Mouse (Mus musculus) right cerebral cortex, postnatal 4 days (tissue): Measurements from ENCODE around the gene Ly6g5c.

ENCODE experiments used
- DNase-seq: peaks from one replicate; pipeline ENCODE4 v3.0.0-alpha.2; 2022

Ly6g5c gene

DNA sequence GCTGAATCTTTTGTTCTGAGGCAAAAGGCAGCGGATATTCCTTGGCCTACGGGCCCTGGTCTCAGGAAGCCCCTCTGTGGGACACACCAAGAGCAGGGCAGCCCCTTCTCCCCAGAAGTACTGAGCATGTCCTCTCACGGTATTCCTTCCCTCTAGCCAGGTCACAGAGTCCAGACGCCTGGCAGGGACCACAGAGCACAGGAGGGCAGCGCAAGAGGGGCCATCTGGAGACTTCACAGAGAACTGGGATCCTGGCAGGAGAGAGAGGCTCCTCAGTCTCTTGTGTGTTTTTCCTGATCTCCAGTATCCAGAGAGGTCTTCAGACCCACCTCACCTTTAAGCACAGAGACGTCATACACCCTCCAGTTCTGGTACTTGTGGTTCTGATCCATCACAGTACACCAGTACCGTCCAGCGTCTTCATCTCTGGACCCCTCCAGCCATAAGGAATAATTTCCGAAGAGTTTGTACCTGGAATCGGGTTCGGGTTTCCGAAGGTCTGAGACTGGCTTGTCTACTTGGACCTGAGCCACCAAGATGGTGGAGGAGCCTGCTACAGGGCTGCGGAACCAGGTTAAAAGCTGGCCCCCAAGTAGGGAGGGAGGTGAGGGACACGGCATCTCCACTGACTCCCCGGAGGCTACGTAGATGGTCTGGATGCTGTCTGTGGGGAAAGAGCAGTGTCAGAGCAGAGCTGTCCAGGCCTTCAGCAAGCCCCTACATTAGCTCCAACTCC is 25.1 kb upstream of the Ly6g5c start:
- DNase-seq: no peak

DNA sequence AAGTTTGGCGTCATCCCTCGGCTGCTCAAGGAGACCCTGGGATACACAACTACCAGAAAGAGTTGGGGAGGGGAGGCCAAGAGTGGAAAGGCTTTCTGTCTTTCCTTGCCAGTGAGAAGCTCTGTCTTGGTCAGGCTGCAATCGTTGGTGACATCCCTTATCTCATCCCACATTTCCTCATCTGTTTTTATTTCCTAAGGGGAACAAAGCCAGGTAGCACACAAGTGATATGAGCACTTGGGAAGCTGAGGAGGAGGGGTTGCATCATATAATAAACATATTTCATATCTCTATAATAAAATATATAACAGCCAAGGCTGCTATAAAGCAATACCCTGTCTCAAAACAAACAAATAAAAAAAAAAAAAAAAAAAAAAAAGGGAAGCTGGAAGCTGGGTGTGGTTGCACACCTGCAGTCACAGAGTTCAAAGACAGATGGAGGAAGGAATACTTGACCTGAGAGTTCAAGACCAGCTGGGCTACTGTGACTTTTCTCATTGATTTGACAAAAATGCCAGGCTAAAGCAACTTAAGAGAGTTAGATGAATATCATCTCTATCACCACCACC is 24.1 kb upstream of the Ly6g5c start:
- DNase-seq: no peak

DNA sequence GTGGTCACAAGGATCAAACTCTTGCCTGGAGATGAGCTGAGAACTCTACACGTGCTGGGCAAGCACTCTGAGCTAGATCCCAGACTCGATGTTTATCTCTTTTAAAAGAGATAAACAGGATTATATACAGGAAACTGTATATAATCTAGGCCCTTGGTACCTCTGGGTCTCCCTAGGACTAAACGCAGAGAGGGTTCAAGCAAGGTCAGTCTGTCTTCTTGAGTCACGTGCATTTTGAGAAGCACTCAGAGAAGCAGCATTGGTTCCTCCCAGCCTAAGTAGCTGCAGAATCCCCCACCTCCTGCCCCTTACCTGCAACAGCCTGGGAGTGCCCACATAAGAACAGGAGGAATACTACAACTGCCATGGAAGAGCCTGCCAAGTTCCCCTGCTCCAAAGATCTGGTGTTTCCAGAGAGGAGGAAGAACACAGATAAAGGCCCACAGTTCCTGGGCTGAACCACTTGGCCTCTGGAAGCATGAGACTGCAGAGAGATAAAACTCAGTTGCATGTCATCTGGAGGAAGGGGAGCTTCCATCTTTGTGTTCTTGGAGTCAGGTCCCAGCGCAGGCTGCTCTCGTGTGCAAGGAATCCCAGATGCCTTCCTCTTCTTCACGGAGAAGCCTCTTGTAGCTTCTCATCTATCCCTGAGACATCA is 22.7 kb upstream of the Ly6g5c start, which contains the start of gene Ly6g6f:
Ly6g6f (minus strand) TSS at position 403 of the 658 bp plus-strand sequence.
- DNase-seq: no peak

DNA sequence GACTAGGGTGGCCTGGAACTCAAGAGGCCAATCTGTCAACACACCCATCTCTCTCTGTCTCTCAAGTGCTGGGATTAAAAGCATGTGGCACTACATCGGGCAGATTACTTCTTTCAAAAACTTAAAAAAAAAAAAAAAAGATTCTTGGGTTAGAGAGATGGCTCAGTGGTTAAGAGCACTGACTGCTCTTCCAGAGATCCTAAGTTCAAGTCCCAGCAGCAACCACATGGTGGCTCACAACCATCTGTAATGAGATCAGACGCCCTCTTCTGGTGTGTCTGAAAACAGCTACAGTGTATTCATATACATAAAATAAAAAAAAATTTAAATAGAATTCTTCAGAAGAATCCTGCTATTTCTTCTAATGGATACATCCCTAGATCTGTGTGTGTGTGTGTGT is 19.9 kb upstream of the Ly6g5c start:
- no peak for DNase-seq

DNA sequence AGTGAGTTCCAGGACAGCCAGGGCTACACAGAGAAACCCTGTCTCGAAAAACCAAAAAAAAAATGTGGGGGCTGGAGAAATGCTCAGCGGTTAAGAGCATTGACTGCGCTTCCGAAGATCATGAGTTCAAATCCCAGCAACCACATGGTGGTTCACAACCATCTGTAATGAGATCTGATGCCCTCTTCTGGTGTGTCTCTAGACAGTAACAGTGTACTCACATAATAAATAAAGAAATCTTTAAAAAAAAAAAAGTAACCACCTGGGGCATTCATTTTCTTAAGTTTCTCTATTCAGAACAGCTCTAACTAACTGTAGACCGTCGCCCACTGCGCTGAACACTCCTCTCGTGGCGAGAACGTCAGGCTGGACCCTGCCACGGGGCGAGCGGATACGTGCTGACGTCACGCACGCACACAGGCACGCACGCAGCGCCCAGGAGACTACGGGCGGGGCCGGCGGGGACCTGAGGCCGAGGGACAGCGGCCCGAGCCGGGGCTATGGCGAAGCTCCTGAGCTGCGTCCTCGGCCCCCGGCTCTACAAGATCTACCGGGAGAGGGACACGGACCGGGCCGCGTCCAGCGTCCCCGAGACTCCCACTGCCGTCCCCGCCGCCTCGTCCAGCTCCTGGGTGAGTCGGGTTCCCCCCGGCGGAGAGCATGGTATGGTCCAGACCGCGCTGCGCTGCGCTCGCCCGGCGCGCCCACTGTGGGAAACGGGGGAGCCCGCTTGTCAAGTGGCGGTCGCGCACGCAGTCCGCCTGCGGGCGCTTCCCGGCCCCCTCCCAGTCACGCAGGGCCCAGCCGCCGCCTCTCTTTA is 19.0 kb upstream of the Ly6g5c start, which contains the start of gene Abhd16a:
Abhd16a (plus strand) TSS at position 439 of the 820 bp plus-strand sequence.
- DNase-seq: peak; percentile 91

DNA sequence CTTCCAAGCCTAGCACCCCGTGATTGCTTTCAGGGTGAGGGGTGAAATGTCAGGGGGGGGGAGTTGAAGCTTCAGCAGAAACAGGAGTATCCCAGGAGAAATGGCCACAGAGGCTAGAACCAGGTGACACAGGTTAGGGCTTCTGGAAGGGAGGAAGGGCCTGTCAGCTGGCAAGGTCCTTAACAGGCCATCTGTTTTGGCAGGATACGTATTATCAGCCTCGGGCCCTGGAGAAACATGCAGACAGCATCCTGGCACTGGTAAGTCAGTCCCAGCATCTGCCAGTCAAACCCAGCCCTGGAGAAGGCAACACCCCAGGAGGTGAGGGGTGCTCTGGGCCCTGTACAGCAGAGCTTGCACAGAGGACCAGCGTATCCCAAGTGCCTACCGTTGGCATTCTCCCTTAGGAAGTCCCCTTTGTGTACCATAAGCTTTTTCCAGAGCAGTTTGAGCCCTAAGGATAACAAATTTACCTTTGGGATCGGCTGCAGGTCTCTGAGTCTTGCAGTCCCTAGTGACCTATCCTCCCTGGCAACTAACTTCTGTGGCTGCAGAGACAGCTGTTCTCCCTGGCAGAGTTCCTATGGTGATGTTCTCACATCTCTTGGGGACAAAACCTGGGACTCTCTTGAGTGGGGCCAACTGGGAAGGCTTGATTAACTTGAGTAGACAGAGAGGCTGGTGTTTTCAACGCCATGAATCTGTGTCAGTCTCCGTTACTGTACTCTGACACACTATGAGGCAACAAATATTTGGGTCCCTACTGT is 17.7 kb upstream of the Ly6g5c start:
- DNase-seq: no peak

DNA sequence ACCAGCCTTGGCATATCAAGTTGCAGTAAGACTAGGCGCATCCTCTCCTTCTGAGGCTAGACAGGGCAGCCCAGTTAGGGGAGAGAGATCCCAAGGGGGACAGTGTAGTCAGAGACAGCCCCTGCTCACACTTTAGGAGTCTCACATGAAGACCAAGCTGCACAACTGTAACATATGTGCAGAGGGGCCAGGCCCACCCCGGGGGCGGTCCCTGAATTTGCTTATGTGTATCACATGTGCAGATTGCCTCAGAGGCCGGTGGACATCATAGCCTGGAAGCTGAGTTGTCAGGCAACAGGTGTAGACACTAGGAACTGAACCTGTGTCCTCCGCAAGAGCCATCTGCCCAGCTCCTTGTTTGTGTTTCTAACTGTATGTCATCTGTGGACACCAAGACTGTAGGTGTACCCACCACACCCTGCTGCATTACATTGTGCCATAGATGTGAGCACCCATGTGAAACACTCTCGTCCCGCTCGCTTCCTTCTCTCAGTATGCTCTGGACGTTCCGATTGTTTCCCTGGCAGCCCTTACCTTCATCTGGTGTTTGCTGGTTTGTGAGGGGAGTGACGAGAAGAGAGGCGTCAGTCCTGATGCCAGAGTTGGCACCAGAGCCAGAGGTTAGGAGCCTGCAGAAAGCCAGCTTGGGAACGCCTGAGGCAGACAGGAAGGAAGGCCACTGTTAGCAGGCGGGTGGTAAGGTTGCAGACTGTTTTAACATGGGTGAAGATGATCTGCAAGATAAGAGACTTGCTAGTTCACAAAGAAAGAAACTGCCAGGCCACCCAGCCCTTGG is 15.5 kb upstream of the Ly6g5c start:
- DNase-seq: no peak

DNA sequence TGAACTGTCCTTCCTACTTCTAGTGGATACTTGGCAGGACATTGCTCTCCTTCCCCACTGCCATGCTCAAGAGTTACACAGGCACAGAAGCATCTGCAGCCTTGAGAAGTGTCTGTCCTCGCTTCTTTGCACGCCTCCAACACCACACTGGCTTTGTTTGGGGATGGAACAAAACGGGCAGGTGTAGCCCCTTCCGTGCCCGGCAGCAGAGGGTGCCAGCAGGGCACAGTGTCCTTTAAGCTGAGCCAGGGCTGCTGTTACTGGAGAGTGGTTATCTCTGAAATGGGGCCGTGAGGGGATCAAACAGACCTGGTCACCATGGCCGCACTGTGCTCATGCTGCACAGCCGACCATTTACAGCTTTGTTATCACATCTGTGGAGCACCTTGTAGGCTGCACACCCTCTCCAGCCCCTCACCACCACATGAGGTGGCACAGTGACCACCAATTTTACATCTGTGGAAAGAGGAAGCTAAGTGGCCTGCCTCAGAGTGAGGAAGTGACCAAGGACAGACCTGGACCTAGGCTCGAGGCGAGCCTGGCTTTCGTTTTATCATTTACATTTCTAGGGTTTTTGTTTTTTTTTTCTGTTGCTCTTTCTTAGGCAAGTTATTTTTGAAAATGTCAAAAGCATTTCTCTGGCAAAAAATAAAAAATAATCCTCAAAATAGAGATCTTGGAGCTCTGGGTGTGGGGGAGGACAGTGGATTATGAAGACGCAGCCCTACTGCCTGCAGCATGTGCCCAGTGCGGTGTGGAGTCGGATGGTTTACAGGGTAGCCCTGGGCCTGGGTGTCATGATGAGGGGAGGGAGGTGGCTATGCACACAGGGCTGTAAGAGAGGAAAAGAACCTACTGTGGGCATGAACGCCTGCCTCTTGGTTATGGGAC is 13.4 kb upstream of the Ly6g5c start:
- DNase-seq: no peak

DNA sequence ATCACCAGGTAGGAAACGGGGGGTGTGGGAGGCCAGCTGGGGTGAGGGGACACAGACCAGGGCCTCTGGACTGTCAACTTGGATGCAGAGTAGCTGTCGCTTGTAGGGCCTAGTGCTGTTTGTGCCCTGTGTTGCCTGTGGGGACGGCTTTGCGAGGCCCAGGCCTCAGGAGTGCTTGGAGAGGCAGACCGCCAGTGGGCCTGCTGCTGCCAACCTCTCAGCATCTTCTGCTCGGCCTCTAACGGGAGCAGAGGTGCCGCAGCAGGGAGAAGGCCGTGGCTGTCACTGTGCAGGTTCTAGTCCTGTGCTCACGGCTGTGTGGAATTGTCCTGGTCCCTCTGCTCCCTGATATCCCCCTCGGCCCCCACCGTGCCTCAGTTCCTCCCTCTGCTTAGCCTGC is 11.5 kb upstream of the Ly6g5c start:
- DNase-seq: no peak

DNA sequence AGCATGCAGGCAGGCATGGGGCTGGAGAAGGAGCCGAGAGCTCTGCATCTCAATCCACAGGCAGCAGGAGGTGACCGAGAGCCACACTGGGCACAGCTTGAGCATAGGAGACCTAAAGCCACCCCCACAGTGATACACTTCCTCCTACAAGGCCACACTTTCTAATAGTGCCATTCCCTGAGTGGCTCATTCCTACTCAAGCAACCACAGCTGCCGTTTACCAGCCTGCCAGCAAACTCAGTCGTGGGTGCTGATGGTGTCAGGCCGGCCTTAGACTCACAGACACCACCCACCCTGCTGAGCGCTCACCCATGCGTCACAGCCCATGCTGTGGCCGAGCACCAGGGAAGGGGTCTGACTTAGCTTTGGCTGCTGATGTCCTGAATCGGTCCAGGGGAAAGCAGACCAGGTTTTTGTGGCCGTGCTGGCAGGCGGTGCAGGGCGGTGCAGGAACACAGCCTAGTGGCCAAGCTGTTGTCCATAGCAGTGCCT is 10.9 kb upstream of the Ly6g5c start:
- DNase-seq: no peak

DNA sequence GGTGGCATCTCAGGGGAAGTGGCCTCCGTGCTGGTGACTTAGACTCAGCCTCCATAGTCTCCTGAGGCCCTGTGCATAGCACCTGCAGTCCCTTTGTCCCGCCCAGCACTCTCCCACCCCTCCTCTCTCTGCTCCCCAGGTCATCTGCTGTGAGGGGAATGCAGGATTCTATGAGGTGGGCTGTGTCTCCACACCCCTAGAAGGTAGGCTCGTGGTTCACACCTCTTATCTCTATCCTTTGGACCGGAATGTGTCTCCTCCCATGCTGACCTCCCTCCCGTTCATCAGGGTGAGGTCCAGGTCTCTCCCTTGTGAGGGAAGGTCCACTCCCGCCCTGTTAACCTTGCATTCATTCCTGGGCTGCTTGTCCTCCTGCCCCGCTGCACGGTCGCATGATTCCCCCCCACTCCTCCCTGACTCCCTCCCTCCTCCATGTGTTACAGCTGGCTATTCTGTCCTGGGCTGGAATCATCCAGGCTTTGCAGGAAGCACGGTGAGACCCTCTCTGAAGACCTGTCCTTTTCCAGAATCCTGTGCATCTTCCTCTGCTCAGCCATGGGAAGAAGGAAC is 7.8 kb upstream of the Ly6g5c start:
- no peak for DNase-seq

DNA sequence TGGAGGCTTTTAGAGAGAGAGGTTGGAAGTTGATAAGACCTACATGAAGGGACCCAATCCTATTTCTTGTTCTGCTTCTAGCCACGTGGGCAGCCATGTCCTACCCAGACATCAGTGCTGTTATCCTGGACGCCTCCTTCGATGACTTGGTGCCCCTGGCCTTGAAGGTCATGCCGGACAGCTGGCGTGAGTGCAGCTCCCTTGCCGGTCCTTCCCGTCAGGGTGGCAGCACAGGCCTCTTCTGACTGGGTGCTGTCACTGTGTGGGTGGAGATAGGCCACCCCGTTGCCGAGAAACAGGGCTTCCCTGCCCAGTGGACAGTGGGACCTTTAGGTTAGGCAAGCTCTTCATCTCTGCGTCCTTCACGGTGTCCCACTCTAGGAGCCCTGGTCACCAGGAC is 6.9 kb upstream of the Ly6g5c start:
- DNase-seq: no peak

DNA sequence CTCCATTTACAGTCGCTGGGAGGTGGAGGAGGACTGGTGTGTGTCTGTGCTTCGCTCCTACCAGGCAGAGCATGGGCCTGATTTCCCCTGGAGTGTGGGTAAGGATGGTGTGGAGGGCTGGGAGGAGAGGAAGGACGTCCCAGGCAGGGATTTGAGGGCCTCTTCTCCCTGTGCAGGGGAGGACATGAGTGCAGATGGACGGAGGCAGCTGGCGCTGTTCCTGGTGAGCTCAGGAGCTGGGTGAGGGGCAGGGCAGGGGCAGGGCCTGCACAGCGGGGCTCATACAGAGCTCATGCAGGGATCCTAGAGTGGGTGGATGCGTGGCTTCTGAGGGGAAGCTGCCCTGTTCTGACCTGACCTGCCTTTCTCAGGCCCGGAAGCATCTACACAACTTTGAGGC is 5.8 kb upstream of the Ly6g5c start:
- no peak for DNase-seq

DNA sequence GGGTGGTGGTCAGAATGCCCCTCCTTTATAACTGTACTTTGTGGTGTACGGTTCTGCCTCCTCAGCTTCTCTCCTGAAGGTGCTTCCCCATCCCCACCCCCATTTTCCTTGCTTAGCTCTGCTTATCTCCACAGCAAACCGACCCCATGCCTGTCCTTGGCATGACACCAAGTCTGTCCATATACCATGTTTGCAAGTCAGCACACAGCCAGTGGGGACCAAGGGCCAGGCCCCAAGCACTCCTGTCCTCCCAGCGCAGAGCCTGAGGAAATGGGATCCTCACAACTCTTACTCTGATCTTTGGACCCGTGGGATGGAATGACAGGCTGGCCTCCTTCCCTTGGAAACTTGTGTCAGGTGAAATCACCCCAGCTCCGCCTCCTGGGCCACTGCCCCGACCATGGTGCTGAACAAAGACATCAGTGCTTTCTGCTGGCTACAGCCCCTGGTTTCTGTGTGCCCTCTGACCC is 4.8 kb upstream of the Ly6g5c start:
- DNase-seq: no peak

DNA sequence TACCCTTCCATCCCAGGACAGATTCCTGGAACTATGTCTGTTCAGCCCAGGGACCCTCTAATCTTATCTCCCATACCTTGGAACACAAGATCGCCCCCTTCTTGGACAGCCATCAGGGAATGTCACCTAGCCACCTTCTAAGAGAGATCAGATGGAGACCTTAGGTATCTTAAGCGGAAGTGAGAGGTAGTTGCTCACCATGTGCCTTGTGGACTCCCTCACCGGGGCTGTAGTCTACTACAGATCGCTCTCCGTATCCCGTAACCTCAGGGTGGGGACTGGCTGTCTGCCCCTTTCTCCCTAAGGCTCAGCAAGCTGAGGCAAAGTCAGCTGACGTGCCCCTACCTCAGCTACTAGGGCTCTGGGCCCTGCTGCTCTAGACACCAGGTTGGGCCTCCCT is 4.0 kb upstream of the Ly6g5c start:
- DNase-seq: no peak

DNA sequence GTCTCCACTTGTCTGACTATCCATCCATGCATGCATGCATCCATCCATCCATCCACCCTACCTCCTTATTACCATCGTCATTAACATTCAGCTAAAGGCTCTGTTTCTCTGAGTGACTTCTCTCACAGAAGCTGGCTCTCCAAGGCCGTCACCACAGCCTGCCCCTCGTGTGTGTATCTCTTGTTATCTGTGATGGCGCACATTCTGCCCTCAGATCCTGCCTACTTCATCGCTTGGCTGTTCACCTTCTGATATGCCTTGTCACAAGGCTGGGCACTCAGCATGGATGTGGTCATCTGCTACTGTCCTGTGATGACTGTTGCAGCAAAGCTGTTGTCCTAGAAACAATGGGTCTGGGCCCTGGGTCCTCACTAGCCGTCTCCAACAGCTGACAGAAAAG is 3.3 kb upstream of the Ly6g5c start:
- DNase-seq: no peak

DNA sequence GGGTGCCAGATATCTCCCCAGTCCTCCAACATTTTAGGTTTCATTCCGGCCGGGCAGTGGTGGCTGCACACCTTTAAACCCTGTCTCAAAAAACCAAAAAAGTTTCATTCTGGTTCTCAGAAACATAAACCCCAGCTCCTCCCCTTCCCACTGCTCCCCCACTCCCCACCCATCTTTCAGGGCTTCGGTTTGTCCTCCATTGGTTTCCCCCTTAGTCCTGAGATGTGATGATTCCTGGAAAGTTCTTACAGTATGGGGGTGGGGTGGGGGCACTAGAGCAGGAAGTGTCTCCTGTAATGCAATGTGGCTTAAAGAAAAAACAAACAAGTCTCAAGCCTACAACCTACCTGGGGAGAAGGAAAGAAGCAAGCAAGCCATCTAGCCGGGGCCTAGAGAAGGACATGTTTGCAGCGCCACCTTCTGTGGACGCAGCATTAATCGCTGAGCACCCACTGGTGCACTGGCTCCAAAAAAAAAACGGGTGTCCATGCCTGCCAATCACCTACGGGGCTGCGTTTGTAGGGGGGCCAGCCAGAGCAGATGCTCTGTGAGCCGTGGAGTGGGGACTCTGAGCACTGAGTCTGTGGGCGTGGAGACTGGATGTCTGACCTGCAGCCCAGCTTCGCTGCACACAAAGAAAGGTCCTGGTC is 2.2 kb upstream of the Ly6g5c start:
- DNase-seq: peak; percentile 38

DNA sequence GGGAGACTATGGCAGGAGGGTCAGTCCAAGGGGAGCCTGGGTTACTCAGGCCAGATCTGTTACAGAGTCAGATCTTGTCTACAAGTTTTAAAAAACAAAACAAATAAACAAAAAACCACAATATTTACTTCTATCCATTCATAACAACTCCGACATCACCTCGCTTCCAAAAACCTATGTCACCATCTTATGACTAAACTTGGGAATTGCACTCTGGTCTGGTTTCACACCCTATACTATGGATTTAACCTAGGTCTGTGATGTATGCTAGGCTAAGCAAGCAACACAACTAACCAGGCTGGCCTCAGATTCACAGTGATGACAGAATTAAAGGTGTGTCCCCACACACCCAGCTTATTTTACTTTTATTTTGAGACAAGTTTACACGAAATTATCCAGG is 1.6 kb upstream of the Ly6g5c start:
- DNase-seq: no peak

DNA sequence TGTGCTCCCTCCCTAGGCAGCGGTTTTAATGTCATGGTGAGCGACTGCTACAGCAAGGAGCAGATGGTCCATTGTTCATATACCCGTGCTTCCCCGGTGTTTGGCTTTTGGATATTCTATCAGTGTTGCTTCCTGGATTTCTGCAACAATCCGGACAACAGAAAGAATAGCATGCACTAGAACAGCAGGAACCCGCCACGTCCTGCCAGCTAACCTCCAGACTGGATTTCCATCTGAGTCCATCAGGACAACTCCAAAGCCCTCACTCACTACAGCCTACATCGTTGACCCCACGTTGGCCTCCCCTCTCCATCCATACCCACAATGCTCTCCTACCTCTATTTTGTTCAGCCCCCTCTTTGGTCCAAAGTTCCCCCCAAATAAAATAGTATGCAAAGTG is 3.7 kb downstream of the Ly6g5c start:
- no peak for DNase-seq
